Mouse (Mus musculus) limb, embryonic 12.5 days (tissue): Measurements from ENCODE around the gene Foxn3. TPM values are rescaled to one million over a fixed set of nuclear protein-coding genes. Genes with fewer than 3 reads are reported as not detected.

Source experiments
- ATAC-seq: fragments of 200-750 bp; cut with Nextera tagmentation; 2 replicates; pipeline ENCODE4 v1.8.0; 2017; ENCODE audit warnings: low read depth, moderate TSS enrichment; ENCODE audit not compliant: insufficient number of reproducible peaks, insufficient read depth, low FRiP score, low TSS enrichment
- H3K27ac ChIP-seq: fragments of 300-500 bp; sonication (generic); 2 replicates; pipeline ENCODE4 v1.5.1; 2016; ENCODE audit warnings: mild to moderate bottlenecking, moderate library complexity
- H3K27me3 ChIP-seq: fragments of 300-500 bp; sonication (generic); 2 replicates; pipeline ENCODE4 v1.6.1; 2016; ENCODE audit warnings: mild to moderate bottlenecking, moderate library complexity
- H3K36me3 ChIP-seq: fragments of 300-500 bp; sonication (generic); 2 replicates; pipeline ENCODE4 v1.6.1; 2016; ENCODE audit warnings: mild to moderate bottlenecking, moderate library complexity
- H3K4me1 ChIP-seq: fragments of 300-500 bp; sonication (generic); replicated peaks from 2 replicates; pipeline ENCODE4 v1.6.1; 2016
- H3K4me2 ChIP-seq: fragments of 300-500 bp; sonication (generic); 2 replicates; pipeline ENCODE4 v1.6.1; 2016; ENCODE audit warnings: mild to moderate bottlenecking, moderate library complexity
- H3K4me3 ChIP-seq: fragments of 300-500 bp; sonication (generic); replicated peaks from 2 replicates; pipeline ENCODE4 v1.5.1; 2016; ENCODE audit warnings: mild to moderate bottlenecking
- H3K9ac ChIP-seq: fragments of 300-500 bp; sonication (generic); replicated peaks from 2 replicates; pipeline ENCODE4 v1.6.1; 2016; ENCODE audit warnings: mild to moderate bottlenecking, moderate library complexity
- H3K9me3 ChIP-seq: fragments of 300-500 bp; sonication (generic); 2 replicates; pipeline ENCODE4 v1.6.1; 2016; ENCODE audit warnings: mild to moderate bottlenecking, moderate library complexity
- WGBS: fragments of 180-500 bp; shearing (Covaris S2); methylation state at CpG from one replicate; pipeline ENCODE4 v1.1.7; 2016; 5-methylcytosine and 5-hydroxymethylcytosine counted together
- polyA plus RNA-seq: library from polyadenylated mRNA; unstranded; fragments of >200 nt; fragmentation: Nextera tagmentation; extraction: Ambion mirVana; gene quantifications from 2 replicates; pipeline ENCODE4 v1.2.1, GENCODE M21; 2016

Gene Foxn3
- polyA plus RNA-seq, 1 experiment from 2014 or later = 115 TPM

- Histone ChIP-seq H3K9me3 (peaks cover 4% of the 10 kb centered on the region; the same call in 1 of the 2 replicates), H3K27ac (no peak overlapping the region), H3K9ac (no peak overlapping the region), H3K4me1 (0 out of 2 replicates have a peak, but pooled peaks cover 4% of the 10 kb centered on the region), H3K4me2 (no peak overlapping the region), H3K4me3 (no peak overlapping the region), H3K27me3 (no peaks in the 10 kb centered on the region), H3K36me3 (peaks cover 3% of the 10 kb centered on the region; the same call in 1 of the 2 replicates)
- no peak for ATAC-seq
- WGBS = 92% methylated on average over 8 of the region's 8 CpGs
These were observed 162.5 kb downstream of the Foxn3 start for GRCm38 (mm10) chr12:99400907-99401306.

- H3K9me3 ChIP-seq = peaks cover 4% of the 10 kb centered on the region; the same call in 1 of the 2 replicates
- 75% methylated on average over 4 of the region's 4 CpGs for WGBS
- H3K4me3 ChIP-seq = no peak overlapping the region
- H3K4me2 ChIP-seq = no peak overlapping the region
- ATAC-seq = no peak
- no peak overlapping the region for H3K27ac ChIP-seq
- H3K9ac ChIP-seq = no peak overlapping the region
- no peaks in the 10 kb centered on the region for H3K27me3 ChIP-seq
- H3K4me1 ChIP-seq = no peaks in the 10 kb centered on the region
- H3K36me3 ChIP-seq = peaks cover 3% of the 10 kb centered on the region; the same call in 1 of the 2 replicates
These were observed 163.8 kb downstream of the Foxn3 start for GRCm38 (mm10) chr12:99399575-99399974.

- Histone ChIP-seq H3K36me3 (no peaks in the 10 kb centered on the region), H3K9me3 (no peaks in the 10 kb centered on the region), H3K27me3 (no peaks in the 10 kb centered on the region), H3K4me3 (no peak overlapping the region), H3K27ac (no peak overlapping the region), H3K4me1 (peaks cover 8% of the 10 kb centered on the region), H3K9ac (no peak overlapping the region), H3K4me2 (no peak overlapping the region)
- 88% methylated on average over 1 of the region's 1 CpGs for WGBS
- no peak for ATAC-seq
These were observed 166.9 kb downstream of the Foxn3 start for GRCm38 (mm10) chr12:99396461-99396860.

- ATAC-seq = no peak
- Histone ChIP-seq H3K4me1 (peaks cover 18% of the 10 kb centered on the region), H3K36me3 (no peaks in the 10 kb centered on the region), H3K27me3 (no peaks in the 10 kb centered on the region), H3K9me3 (no peaks in the 10 kb centered on the region), H3K4me3 (no peak overlapping the region), H3K27ac (no peak overlapping the region), H3K4me2 (no peak overlapping the region), H3K9ac (no peak overlapping the region)
- 67% methylated on average over 3 of the region's 3 CpGs for WGBS
These were observed 168.3 kb downstream of the Foxn3 start for GRCm38 (mm10) chr12:99395082-99395481.

- Histone ChIP-seq H3K4me2 (no peak overlapping the region), H3K27ac (no peak overlapping the region), H3K9me3 (no peaks in the 10 kb centered on the region), H3K27me3 (no peaks in the 10 kb centered on the region), H3K9ac (no peak overlapping the region), H3K36me3 (no peaks in the 10 kb centered on the region), H3K4me3 (no peak overlapping the region), H3K4me1 (peaks cover 18% of the 10 kb centered on the region)
- ATAC-seq = no peak
- WGBS = 57% methylated on average over 5 of the region's 5 CpGs
These were observed 168.7 kb downstream of the Foxn3 start for GRCm38 (mm10) chr12:99394676-99395075.

GRCm38 (mm10) chr12:99393867-99394630 lies 169.3 kb downstream of the Foxn3 start:
- 41% methylated on average over 11 of the region's 11 CpGs for whole genome bisulfite sequencing
- no peak for ATAC-seq
- Histone ChIP-seq H3K4me2 (peak overlapping the region; percentile 85), H3K4me3 (peak overlapping the region; percentile 94), H3K4me1 (peaks cover 18% of the 10 kb centered on the region), H3K9ac (peak overlapping the region; percentile 95), H3K9me3 (no peaks in the 10 kb centered on the region), H3K27me3 (no peaks in the 10 kb centered on the region), H3K36me3 (no peaks in the 10 kb centered on the region), H3K27ac (peak overlapping the region; percentile 96)

GRCm38 (mm10) chr12:99392944-99393866 lies 170.2 kb downstream of the Foxn3 start:
- Histone ChIP-seq H3K4me3 (peak overlapping the region; percentile 94), H3K36me3 (peaks cover 8% of the 10 kb centered on the region), H3K9ac (peak overlapping the region; percentile 95), H3K27me3 (no peaks in the 10 kb centered on the region), H3K4me1 (peaks cover 18% of the 10 kb centered on the region), H3K4me2 (peak overlapping the region; percentile 85), H3K27ac (peak overlapping the region; percentile 96), H3K9me3 (no peaks in the 10 kb centered on the region)
- under 1% methylated on average over 69 of the region's 71 CpGs for WGBS
- ATAC-seq = peak; percentile 57

- Histone ChIP-seq H3K4me3 (peak overlapping the region; percentile 94), H3K9me3 (no peaks in the 10 kb centered on the region), H3K9ac (peak overlapping the region; percentile 95), H3K36me3 (peaks cover 17% of the 10 kb centered on the region), H3K4me1 (peaks cover 18% of the 10 kb centered on the region), H3K27ac (peak overlapping the region; percentile 96), H3K27me3 (no peaks in the 10 kb centered on the region), H3K4me2 (peak overlapping the region; percentile 85)
- peak; percentile 90 for ATAC-seq
- under 1% methylated on average over 83 of the region's 87 CpGs for WGBS
These were observed 171.2 kb downstream of the Foxn3 start for GRCm38 (mm10) chr12:99391942-99392880.

- H3K27me3 ChIP-seq = no peaks in the 10 kb centered on the region
- no peaks in the 10 kb centered on the region for H3K9me3 ChIP-seq
- H3K9ac ChIP-seq = no peak overlapping the region
- H3K36me3 ChIP-seq = peaks cover 34% of the 10 kb centered on the region
- H3K4me2 ChIP-seq = no peak overlapping the region
- no peak for ATAC-seq
- H3K4me3 ChIP-seq = no peak overlapping the region
- H3K27ac ChIP-seq = no peak overlapping the region
- peaks cover 27% of the 10 kb centered on the region for H3K4me1 ChIP-seq
- WGBS = 77% methylated on average over 5 of the region's 5 CpGs
These were observed 173.0 kb downstream of the Foxn3 start for GRCm38 (mm10) chr12:99390429-99390828.

- H3K27ac ChIP-seq = no peak overlapping the region
- no peaks in the 10 kb centered on the region for H3K27me3 ChIP-seq
- 96% methylated on average over 7 of the region's 7 CpGs for WGBS
- H3K9me3 ChIP-seq = no peaks in the 10 kb centered on the region
- H3K36me3 ChIP-seq = peaks cover 37% of the 10 kb centered on the region
- H3K4me1 ChIP-seq = peaks cover 27% of the 10 kb centered on the region
- no peak overlapping the region for H3K4me2 ChIP-seq
- no peak overlapping the region for H3K9ac ChIP-seq
- no peak for ATAC-seq
- H3K4me3 ChIP-seq = no peak overlapping the region
These were observed 174.1 kb downstream of the Foxn3 start for GRCm38 (mm10) chr12:99389244-99389643.
